Mouse (Mus musculus): ENCODE data around the gene Ugcg.
"Not testable (repeated sequence)": the region's sequence is repeated elsewhere in the genome, so short reads cannot be mapped to it uniquely, and the experiment has no call there.

Ugcg gene

GRCm38 (mm10) chr4:59260871-59261515 is 71.9 kb downstream of the Ugcg start:
- no peak for DNase-seq

- not testable (repeated sequence) for DNase-seq
Observed at GRCm38 (mm10) chr4:59261582-59261981, 72.5 kb downstream of the Ugcg start.

GRCm38 (mm10) chr4:59262156-59262555 is 73.1 kb downstream of the Ugcg start:
- DNase-seq, result no peak

DNA sequence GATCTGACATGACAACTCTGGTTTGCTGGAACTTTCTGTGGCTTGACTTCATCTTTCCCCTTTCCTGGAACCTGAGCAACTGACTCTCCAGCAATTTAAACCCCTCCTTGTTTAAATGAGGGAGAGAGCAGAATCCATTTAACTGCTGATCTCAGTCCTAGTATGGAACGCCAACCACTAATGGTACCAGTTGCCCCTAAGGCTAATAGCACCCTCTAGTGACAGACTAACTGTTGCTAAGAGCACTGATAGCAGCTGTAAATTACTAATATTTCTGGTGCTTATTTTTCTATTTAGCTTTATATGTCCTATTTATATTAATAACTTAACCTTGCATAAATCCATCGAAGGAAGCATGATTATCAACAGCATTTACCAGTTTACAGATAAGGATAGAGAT is 74.4 kb downstream of the Ugcg start:
- no peak for DNase-seq

DNA sequence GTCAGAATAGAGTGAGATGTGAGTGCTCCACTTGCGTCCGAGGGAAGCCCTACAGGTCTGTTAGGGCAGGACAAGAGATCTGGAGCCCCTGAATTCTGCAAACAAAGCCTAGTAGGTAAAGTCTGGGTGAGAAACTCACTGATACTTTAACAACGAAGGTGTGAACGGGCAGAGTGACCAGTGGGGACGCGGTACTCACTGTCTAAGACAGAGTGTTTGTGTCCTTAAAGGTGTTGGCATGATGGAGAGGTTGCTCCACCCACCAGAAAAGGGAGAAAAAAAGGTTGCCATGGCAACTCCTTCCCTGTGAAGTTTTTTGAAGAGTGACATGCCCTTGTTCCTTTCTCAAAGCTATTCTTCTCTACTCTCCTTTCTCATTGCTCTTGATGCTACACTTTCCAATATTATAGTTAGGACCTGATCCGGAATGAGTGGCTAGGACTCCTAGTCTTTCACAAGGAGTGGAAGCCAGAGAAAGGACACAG is 75.6 kb downstream of the Ugcg start:
- no peak for DNase-seq

DNA sequence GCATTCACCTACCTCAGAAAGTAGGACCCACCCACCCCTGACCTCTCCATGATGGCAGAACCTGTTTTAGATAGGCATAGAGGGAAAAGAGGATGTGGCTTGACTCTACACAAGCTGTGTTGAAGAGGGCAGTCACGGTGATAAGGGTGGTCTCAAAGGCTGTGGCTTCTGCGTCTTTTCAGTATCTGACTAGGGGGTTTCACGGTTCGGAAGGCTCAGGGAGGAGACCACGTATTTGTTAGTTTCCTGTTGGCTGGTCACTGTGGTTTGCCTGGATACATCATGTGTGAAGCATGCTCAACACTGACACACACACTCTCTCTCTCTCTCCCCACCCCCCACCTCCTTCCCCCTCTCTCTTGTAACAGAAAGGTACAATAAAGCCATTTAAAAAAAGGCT is 76.1 kb downstream of the Ugcg start:
- no peak for DNase-seq

DNA sequence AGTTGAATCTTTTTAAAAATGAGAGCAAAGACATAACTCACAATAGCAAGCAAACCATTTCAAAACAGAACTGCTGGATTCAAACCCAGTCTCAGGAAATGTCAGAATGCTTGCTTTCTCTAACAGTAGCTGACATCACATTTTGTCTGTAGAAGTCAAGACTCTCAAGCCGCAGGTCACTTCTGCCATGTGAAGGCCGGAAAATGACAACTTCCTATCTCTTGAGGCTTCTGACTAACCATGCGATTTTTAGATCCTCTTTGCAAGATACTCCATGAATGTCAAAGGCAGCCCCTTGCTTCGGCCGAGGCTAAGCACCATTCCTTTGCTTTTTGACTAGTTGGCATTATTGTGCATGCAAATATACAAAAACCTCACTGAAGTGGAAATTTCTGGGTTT is 76.6 kb downstream of the Ugcg start:
- no peak for DNase-seq

Data from kidney, postnatal 36 days (tissue).